Mouse (Mus musculus) thymus, postnatal 25 days (tissue): ENCODE results near the gene Siglece.
"Not testable (repeated sequence)": the region's sequence is repeated elsewhere in the genome, so short reads cannot be mapped to it uniquely, and the experiment has no call there.

Experiments used
- DNase-seq: peaks from one replicate; pipeline ENCODE4 v3.0.0; 2022

The Siglece gene

GRCm38 (mm10) chr7:43660002-43660401, at the start of gene Siglece:
Gene Siglece, minus strand, starts transcription at chr7:43660161.
- DNase-seq, result no peak

GRCm38 (mm10) chr7:43690118-43690517, 30.2 kb upstream of the Siglece start, which contains the start of gene Klk14:
Gene Klk14, plus strand, starts transcription at chr7:43690418.
- DNase-seq, result no peak

GRCm38 (mm10) chr7:43685088-43685487, 25.1 kb upstream of the Siglece start:
- DNase-seq, result no peak

GRCm38 (mm10) chr7:43682511-43682910, 22.6 kb upstream of the Siglece start:
- not testable (repeated sequence) for DNase-seq

- peak; percentile 45 for DNase-seq
Measured at GRCm38 (mm10) chr7:43680960-43681359, 21.0 kb upstream of the Siglece start.

- peak; percentile 22 for DNase-seq
Measured at GRCm38 (mm10) chr7:43678517-43678916, 18.6 kb upstream of the Siglece start.

GRCm38 (mm10) chr7:43675091-43675490, 15.1 kb upstream of the Siglece start:
- no peak for DNase-seq

- no peak for DNase-seq
Measured at GRCm38 (mm10) chr7:43672581-43673260, 12.8 kb upstream of the Siglece start.

- peak; percentile 85 for DNase-seq
Measured at GRCm38 (mm10) chr7:43671809-43672580, 12.0 kb upstream of the Siglece start, which contains the start of gene Ctu1. Gene Ctu1, plus strand, starts transcription at chr7:43672016.

- DNase-seq, result no peak
Measured at GRCm38 (mm10) chr7:43671064-43671808, 11.3 kb upstream of the Siglece start.

- peak; percentile 42 for DNase-seq
Measured at GRCm38 (mm10) chr7:43668582-43668981, 8.6 kb upstream of the Siglece start.

GRCm38 (mm10) chr7:43667221-43667620, 7.3 kb upstream of the Siglece start:
- not testable (repeated sequence) for DNase-seq

GRCm38 (mm10) chr7:43662804-43663203, 2.8 kb upstream of the Siglece start:
- no peak for DNase-seq

GRCm38 (mm10) chr7:43656232-43656631, 3.7 kb downstream of the Siglece start:
- no peak for DNase-seq

- no peak for DNase-seq
Measured at GRCm38 (mm10) chr7:43654519-43654918, 5.4 kb downstream of the Siglece start.

GRCm38 (mm10) chr7:43652683-43653082, 7.3 kb downstream of the Siglece start:
- no peak for DNase-seq

- DNase-seq, result no peak
Measured at GRCm38 (mm10) chr7:43643046-43643652, 16.8 kb downstream of the Siglece start.

GRCm38 (mm10) chr7:43642587-43642986, 17.4 kb downstream of the Siglece start:
- no peak for DNase-seq

GRCm38 (mm10) chr7:43637118-43637517, 22.8 kb downstream of the Siglece start:
- no peak for DNase-seq

GRCm38 (mm10) chr7:43636194-43636593, 23.8 kb downstream of the Siglece start:
- no peak for DNase-seq

- no peak for DNase-seq
Measured at GRCm38 (mm10) chr7:43634500-43634899, 25.5 kb downstream of the Siglece start, which contains the start of gene Ceacam18. Gene Ceacam18, plus strand, starts transcription at chr7:43634707.

- no peak for DNase-seq
Measured at GRCm38 (mm10) chr7:43633940-43634339, 26.0 kb downstream of the Siglece start.
